Mouse (Mus musculus) megakaryocyte, embryonic 14.5 days (primary cell): ENCODE measurements at regions not wholly inside any gene's neighbourhood (a gene's known extent, or its start where the extent isn't known, plus 50 kb on each side); places are given as distances from the start of the nearest gene placed in this dataset.

Experiments
- FLI1 ChIP-seq: IDR thresholded peaks from 2 replicates; pipeline ENCODE4 v1.6.1; 2012; ENCODE audit warnings: low read length, inconsistent platforms, mixed read lengths
- GATA1 ChIP-seq: IDR thresholded peaks from 3 replicates; pipeline ENCODE4 v1.6.1; 2012; ENCODE audit warnings: mixed read lengths, low read length, inconsistent platforms, borderline replicate concordance

- TF ChIP-seq GATA1 (no peak), FLI1 (no peak)
Observed at GRCm38 (mm10) chr13:5516088-5516487, 345.2 kb upstream of the Klf6 start.
